Mouse (Mus musculus) testis, adult 2 months (tissue): ENCODE measurements around the gene Rae1. TPM values are rescaled to one million over a fixed set of nuclear protein-coding genes. Genes with fewer than 3 reads are reported as not detected.

Source experiments
- H3K27ac ChIP-seq: fragments of 200-500 bp; 2 replicates; pipeline ENCODE4 v1.5.1; 2012; ENCODE audit warnings: low read depth, low read length; ENCODE audit not compliant: control insufficient read depth, insufficient read depth
- H3K27me3 ChIP-seq: fragments of 200-500 bp; 2 replicates; pipeline ENCODE4 v1.6.1; 2012; ENCODE audit warnings: mild to moderate bottlenecking, low read length, moderate library complexity; ENCODE audit not compliant: control insufficient read depth, insufficient read depth
- H3K36me3 ChIP-seq: fragments of 200-500 bp; 2 replicates; pipeline ENCODE4 v1.6.1; 2012; ENCODE audit warnings: mild to moderate bottlenecking, low read length; ENCODE audit not compliant: control insufficient read depth, insufficient read depth
- H3K4me1 ChIP-seq: fragments of 200-500 bp; 2 replicates; pipeline ENCODE4 v1.6.1; 2012; ENCODE audit warnings: low read length; ENCODE audit not compliant: control insufficient read depth, insufficient read depth
- H3K4me3 ChIP-seq: fragments of 200-500 bp; 2 replicates; pipeline ENCODE4 v1.5.1; 2012; ENCODE audit warnings: low read depth, mild to moderate bottlenecking, low read length, moderate library complexity, mixed read lengths; ENCODE audit not compliant: control insufficient read depth
- CTCF ChIP-seq: fragments of 200-500 bp; IDR thresholded peaks from 2 replicates; pipeline ENCODE4 v1.5.1; 2012; ENCODE audit warnings: low read depth, mild to moderate bottlenecking, inconsistent platforms, low read length, moderate library complexity; ENCODE audit not compliant: control insufficient read depth, insufficient read depth, insufficient replicate concordance
- POLR2A ChIP-seq: fragments of 200-500 bp; IDR thresholded peaks from 2 replicates; pipeline ENCODE4 v1.6.1; 2012; ENCODE audit warnings: low read depth, mild to moderate bottlenecking, inconsistent platforms, low read length, moderate library complexity; ENCODE audit not compliant: control insufficient read depth
- polyA plus RNA-seq: library from polyadenylated mRNA; depleted of rRNA; stranded (reverse); fragments of >200 nt; gene quantifications from 2 replicates; pipeline ENCODE4 v1.2.3, GENCODE M21; 2012

Rae1 gene
- polyA plus RNA-seq, 1 experiment, result 77.9 TPM

DNA sequence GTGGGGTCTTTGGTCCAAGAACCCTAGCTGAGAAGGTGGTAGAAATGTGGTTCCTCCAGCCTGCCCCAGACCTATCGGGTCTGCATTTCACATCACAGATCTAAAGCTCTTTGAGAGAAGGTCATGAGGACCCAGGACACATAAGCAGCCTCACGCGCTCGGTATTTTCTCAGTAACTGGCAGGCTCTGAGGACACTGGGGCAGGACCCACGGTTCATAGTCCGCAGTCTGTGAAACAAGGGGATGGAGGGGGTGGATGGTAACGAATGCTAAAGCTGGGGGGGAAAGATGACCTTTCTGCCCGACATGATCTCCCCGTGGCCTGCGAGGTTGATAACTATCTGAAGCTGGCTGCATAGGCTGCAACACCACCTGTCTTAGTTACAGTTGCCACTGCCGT, 2.2 kb upstream of the Rae1 start:
- no peaks in the 10 kb centered on the region for H3K27me3 ChIP-seq
- H3K36me3 ChIP-seq, result no peaks in the 10 kb centered on the region; the same call in 1 of the 2 replicates
- H3K27ac ChIP-seq, result no peak overlapping the region
- TF ChIP-seq CTCF, result no peak
- TF ChIP-seq POLR2A, result no peak
- H3K4me3 ChIP-seq, result peak overlapping the region; percentile 44
- peaks cover 13% of the 10 kb centered on the region for H3K4me1 ChIP-seq

DNA sequence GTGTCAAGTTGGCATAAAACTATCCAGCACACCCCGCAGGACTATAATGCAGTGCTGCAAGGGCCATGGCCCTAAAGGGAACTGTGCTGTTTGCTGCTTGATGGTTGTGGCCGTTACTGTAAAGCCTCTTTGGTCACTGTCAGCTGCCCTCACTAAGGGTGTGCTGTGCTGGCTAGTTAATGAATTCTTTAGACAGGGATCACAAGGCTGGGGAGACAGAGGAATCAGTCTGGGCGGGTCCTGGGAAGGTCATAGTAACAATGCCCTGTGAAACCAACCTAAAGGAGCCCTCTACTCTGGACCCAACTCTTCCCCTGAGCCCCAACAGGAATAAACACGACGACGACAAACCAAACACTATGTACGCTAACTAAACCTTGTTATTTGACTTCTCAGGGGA, 1.4 kb upstream of the Rae1 start:
- H3K27me3 ChIP-seq, result no peaks in the 10 kb centered on the region
- H3K4me1 ChIP-seq, result peaks cover 13% of the 10 kb centered on the region
- peaks cover 1% of the 10 kb centered on the region; the same call in 1 of the 2 replicates for H3K36me3 ChIP-seq
- H3K27ac ChIP-seq, result peak overlapping the region; percentile 56
- peak overlapping the region; percentile 44 for H3K4me3 ChIP-seq
- no peak for TF ChIP-seq CTCF
- TF ChIP-seq POLR2A, result no peak

DNA sequence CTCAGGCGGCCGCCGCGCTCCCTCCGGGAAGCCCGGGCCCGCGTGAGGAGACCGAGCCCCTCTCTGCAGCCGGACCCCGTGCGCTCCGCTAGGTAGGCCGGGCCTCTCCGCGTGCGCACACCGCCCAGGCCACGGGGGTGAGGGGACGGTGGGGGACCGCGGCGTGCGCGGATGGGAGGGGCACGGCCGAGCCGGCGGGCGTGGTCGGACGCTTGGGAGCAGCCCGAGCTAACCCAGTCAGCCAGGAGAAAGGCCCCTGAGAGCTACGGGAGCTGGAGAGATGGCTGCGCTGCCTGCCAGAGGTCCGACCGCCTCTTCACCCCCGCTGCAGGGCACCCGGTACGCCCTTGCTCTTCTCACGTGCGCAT, 352 bp downstream of the Rae1 start:
- Histone ChIP-seq H3K36me3 (peaks cover 1% of the 10 kb centered on the region; the same call in 1 of the 2 replicates), H3K27ac (peak overlapping the region; percentile 93), H3K27me3 (no peaks in the 10 kb centered on the region), H3K4me3 (peak overlapping the region; percentile 98), H3K4me1 (peaks cover 13% of the 10 kb centered on the region)
- no peak for TF ChIP-seq CTCF
- no peak for TF ChIP-seq POLR2A

DNA sequence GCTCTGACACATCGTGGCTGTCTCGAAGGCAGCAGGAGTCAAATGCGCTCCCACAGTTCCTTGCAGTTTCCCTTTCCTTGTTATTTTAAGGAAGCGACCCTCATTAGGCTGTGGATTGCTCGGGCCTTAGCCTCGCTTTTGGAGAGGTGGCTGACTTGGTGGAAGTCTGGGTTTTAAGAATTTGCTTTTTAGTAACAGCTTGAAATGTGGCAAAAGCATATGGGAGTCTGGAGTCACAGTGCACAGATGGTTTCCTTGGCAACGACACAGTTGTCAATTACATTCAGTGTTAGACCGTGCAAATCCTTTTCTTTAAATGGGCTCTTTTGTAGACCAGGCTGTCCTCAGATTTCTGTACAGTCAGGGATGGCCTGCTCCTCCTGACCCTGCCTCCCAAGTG, 1.0 kb downstream of the Rae1 start:
- Histone ChIP-seq H3K27ac (peak overlapping the region; percentile 93; the same call in 1 of the 2 replicates), H3K4me3 (peak overlapping the region; percentile 98)

DNA sequence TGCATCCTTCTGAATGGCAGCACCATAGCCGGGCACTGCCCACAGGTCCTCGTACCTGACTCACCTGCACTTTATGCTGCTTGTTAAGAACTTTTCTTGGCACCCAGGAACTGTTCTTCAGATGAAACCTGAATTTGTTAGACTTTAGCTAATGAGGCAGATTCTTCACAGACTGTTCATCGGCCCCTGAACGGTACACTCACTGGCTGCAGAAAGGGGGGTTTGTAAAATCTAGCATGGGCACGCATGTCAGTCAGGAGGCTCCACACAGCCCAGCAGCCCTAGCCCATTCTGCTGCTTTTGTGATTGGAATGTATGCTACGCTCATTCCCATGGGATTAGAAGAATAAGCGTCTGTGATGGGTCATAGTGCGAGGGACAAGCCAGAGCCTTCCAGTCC, 3.8 kb downstream of the Rae1 start:
- H3K27ac ChIP-seq, result no peak overlapping the region
- H3K36me3 ChIP-seq, result peaks cover 6% of the 10 kb centered on the region
- H3K4me3 ChIP-seq, result no peak overlapping the region
- no peaks in the 10 kb centered on the region for H3K27me3 ChIP-seq
- TF ChIP-seq CTCF, result no peak
- TF ChIP-seq POLR2A, result no peak
- peaks cover 13% of the 10 kb centered on the region for H3K4me1 ChIP-seq

More for the DNA sequence above, 1.0 kb downstream of the Rae1 start:
- Histone ChIP-seq H3K27me3 (no peaks in the 10 kb centered on the region), H3K36me3 (peaks cover 1% of the 10 kb centered on the region; the same call in 1 of the 2 replicates), H3K4me1 (peaks cover 13% of the 10 kb centered on the region)
- TF ChIP-seq CTCF (no peak), POLR2A (no peak)

DNA sequence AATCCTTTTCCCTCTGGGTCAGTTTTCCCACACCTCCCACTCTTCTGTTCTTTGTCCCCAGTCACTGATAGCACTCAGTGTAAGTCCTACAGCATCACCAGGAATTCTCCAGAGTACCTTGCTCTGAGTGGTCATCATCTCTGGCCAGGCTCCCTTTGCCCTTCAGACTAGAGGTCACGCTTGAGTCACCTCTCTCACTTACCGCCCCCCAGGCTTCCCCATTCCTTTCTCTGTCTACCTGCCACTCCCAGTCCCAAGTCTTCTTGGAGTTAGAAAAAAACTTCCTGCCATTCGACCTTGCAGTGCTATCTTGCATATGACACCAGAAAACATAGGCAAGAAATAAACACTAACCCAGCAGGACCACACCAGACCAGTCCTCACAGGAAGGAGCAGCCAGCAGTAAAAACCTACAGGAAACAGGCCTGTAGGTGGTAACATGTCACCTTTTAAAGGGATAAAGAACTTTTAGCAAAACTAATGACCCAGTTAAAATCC, 10.4 kb downstream of the Rae1 start:
- H3K4me1 ChIP-seq, result no peaks in the 10 kb centered on the region
- H3K4me3 ChIP-seq, result no peak overlapping the region
- H3K27me3 ChIP-seq, result no peaks in the 10 kb centered on the region
- peaks cover 6% of the 10 kb centered on the region for H3K36me3 ChIP-seq
- TF ChIP-seq CTCF, result no peak
- TF ChIP-seq POLR2A, result no peak
- H3K27ac ChIP-seq, result no peak overlapping the region

DNA sequence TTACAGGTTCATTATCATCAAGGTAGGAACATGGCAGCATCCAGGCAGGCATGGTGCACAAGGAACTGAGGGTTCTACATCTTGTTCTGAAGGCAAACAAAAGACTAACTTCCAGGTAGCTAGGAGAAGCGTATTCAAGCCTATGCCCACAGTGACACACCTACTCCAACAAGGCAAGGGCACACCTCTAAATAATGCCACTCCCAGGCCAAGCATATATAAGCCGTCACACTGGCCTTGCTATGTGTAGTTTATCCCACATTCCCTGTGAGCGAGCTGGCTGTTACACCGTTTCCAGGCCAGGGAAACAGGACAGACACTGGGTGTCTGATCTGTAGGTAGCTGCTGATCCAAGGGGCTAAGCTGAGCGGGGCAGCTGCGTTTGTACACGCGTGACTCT, 11.5 kb downstream of the Rae1 start:
- no peaks in the 10 kb centered on the region for H3K27me3 ChIP-seq
- H3K4me3 ChIP-seq, result no peak overlapping the region
- peaks cover 6% of the 10 kb centered on the region for H3K36me3 ChIP-seq

DNA sequence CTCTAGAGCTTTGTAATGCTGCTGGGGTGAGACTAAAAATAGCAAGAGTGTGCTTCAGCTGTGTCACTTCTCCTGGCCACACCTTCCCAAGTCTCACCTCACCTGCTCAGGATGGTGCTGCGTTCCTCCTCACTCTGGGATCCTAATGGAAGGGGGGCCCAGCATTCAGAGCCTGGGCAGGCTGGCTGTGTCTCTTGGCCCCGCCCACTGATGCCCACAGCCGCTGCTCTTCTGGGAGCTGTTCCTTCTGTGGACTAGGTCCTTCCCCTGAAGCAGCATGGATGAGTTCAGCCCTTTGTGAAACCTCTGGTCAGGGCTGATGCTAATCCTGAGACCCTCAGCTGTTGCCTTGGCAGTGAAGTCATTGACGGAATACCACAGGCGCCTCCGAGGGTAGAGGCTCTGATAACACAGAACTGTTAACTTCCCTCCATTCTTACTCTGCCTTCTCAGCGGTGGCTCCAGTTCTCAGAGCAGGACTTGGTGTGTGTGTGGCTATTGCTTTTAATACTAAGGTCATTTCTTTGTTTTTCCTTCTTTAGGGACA, 14.9 kb downstream of the Rae1 start:
- Histone ChIP-seq H3K27me3 (no peaks in the 10 kb centered on the region), H3K27ac (no peak overlapping the region), H3K4me1 (peaks cover 15% of the 10 kb centered on the region), H3K4me3 (no peak overlapping the region), H3K36me3 (no peaks in the 10 kb centered on the region; the same call in 1 of the 2 replicates)
- TF ChIP-seq CTCF (no peak), POLR2A (no peak)

More for the DNA sequence above, 11.5 kb downstream of the Rae1 start:
- no peaks in the 10 kb centered on the region for H3K4me1 ChIP-seq
- TF ChIP-seq POLR2A (no peak), CTCF (no peak)
- no peak overlapping the region for H3K27ac ChIP-seq
